Mouse (Mus musculus) CH12.LX (cell line): Measurements from ENCODE around the gene Syt6. TPM values are rescaled to one million over a fixed set of nuclear protein-coding genes. Genes with fewer than 3 reads are reported as not detected.

Source experiments
- DNase-seq: peaks from one replicate; pipeline ENCODE4 v3.0.0-alpha.2; 2013; ENCODE audit errors: extremely low read depth
- H3K27ac ChIP-seq: 2 replicates; pipeline ENCODE4 v1.5.1; 2012; ENCODE audit warnings: low read depth, mild to moderate bottlenecking, control low read depth, moderate library complexity; ENCODE audit not compliant: insufficient read depth
- H3K27me3 ChIP-seq: replicated peaks from 2 replicates; pipeline ENCODE3; 2012; ENCODE audit warnings: inconsistent platforms
- H3K36me3 ChIP-seq, 2 experiments: replicated peaks in 1 of 2; 2 replicates each; pipeline versions ENCODE3 to v1.6.1; 2012; ENCODE audit warnings: inconsistent platforms in 1 of 2, low read length in 1 of 2, mild to moderate bottlenecking in 1 of 2, mixed read lengths in 1 of 2, moderate library complexity in 1 of 2; ENCODE audit not compliant: control insufficient read depth in 1 of 2, insufficient read depth in 1 of 2
- H3K4me1 ChIP-seq, 2 experiments: 2 replicates each; pipeline ENCODE4 v1.6.1; 2012; ENCODE audit warnings: inconsistent platforms in 1 of 2, moderate library complexity in 1 of 2; ENCODE audit not compliant: insufficient read depth in 2 of 2, control insufficient read depth in 1 of 2
- H3K4me2 ChIP-seq: 2 replicates; pipeline ENCODE4 v1.6.1; 2012; ENCODE audit warnings: low read depth, mild to moderate bottlenecking, control low read depth; ENCODE audit not compliant: poor library complexity, insufficient read depth, severe bottlenecking
- H3K4me3 ChIP-seq, 3 experiments: fragments of 150-350 bp in 1 of 3; sonication (generic) in 1 of 3; replicated peaks in 1 of 3; 2 replicates each; pipeline versions ENCODE3 to v1.5.1; 2011 to 2012; ENCODE audit warnings: low read depth in 2 of 3, low read length in 2 of 3, mild to moderate bottlenecking in 2 of 3, moderate library complexity in 2 of 3, control low read depth in 1 of 3, improper control_type of control experiment in 1 of 3, inconsistent platforms in 1 of 3, mixed read lengths in 1 of 3; ENCODE audit not compliant: poor library complexity in 1 of 3
- H3K79me2 ChIP-seq: replicated peaks from 2 replicates; pipeline ENCODE4 v1.6.1; 2012; ENCODE audit warnings: mild to moderate bottlenecking, moderate library complexity; ENCODE audit not compliant: control insufficient read depth, poor library complexity, insufficient read depth, severe bottlenecking; ENCODE audit errors: extremely low read depth
- H3K9ac ChIP-seq: 2 replicates; pipeline ENCODE4 v1.6.1; 2012; ENCODE audit warnings: low read depth, mild to moderate bottlenecking, control low read depth, moderate library complexity; ENCODE audit not compliant: insufficient read depth
- H3K9me3 ChIP-seq: replicated peaks from 2 replicates; pipeline ENCODE3; 2012; ENCODE audit warnings: low read length, inconsistent platforms, mixed read lengths
- BHLHE40 ChIP-seq: IDR thresholded peaks from 2 replicates; pipeline ENCODE4 v1.6.1; 2011; ENCODE audit warnings: mild to moderate bottlenecking, low read depth, low read length, improper control_type of control experiment
- CTCF ChIP-seq, 2 experiments: IDR thresholded peaks in 1 of 2; conservative IDR thresholded peaks in 1 of 2; 2 replicates each; pipeline ENCODE4 v1.5.1; 2011 to 2012; ENCODE audit warnings: low read depth in 2 of 2, low read length in 2 of 2, improper control_type of control experiment in 1 of 2, inconsistent platforms in 1 of 2, mild to moderate bottlenecking in 1 of 2, moderate library complexity in 1 of 2
- E2F4 ChIP-seq: IDR thresholded peaks from 2 replicates; pipeline ENCODE4 v1.6.1; 2011; ENCODE audit warnings: low read depth, low read length, improper control_type of control experiment; ENCODE audit not compliant: insufficient replicate concordance
- GABPA ChIP-seq: IDR thresholded peaks from 2 replicates; pipeline ENCODE4 v1.6.1; 2012; ENCODE audit warnings: low read depth, low read length, improper control_type of control experiment, inconsistent platforms; ENCODE audit not compliant: insufficient replicate concordance
- HCFC1 ChIP-seq: IDR thresholded peaks from 2 replicates; pipeline ENCODE4 v1.6.1; 2012; ENCODE audit warnings: low read depth, mild to moderate bottlenecking, inconsistent platforms, low read length, improper control_type of control experiment
- IRF4 ChIP-seq: IDR thresholded peaks from 2 replicates; pipeline ENCODE4 v1.6.1; 2014; ENCODE audit warnings: low read depth, mild to moderate bottlenecking, inconsistent platforms, low read length, improper control_type of control experiment
- KAT2A ChIP-seq: IDR thresholded peaks from 2 replicates; pipeline ENCODE4 v1.6.1; 2012; ENCODE audit warnings: low read length, improper control_type of control experiment, inconsistent platforms; ENCODE audit not compliant: insufficient replicate concordance
- MAFK ChIP-seq: IDR thresholded peaks from 2 replicates; pipeline ENCODE4 v1.6.1; 2011; ENCODE audit warnings: low read length, improper control_type of control experiment; ENCODE audit not compliant: insufficient replicate concordance
- MAX ChIP-seq: IDR thresholded peaks from 2 replicates; pipeline ENCODE4 v1.6.1; 2011; ENCODE audit warnings: low read length, improper control_type of control experiment
- MAZ ChIP-seq: IDR thresholded peaks from 2 replicates; pipeline ENCODE4 v1.6.1; 2012; ENCODE audit warnings: low read depth, mild to moderate bottlenecking, inconsistent platforms, low read length, improper control_type of control experiment, moderate library complexity
- MEF2A ChIP-seq: IDR thresholded peaks from 2 replicates; pipeline ENCODE4 v1.6.1; 2014; ENCODE audit warnings: low read depth, mild to moderate bottlenecking, inconsistent platforms, low read length, improper control_type of control experiment, borderline replicate concordance
- MXI1 ChIP-seq: IDR thresholded peaks from 2 replicates; pipeline ENCODE4 v1.6.1; 2011; ENCODE audit warnings: mild to moderate bottlenecking, low read depth, low read length, improper control_type of control experiment
- NRF1 ChIP-seq: IDR thresholded peaks from 2 replicates; pipeline ENCODE4 v1.6.1; 2014; ENCODE audit warnings: low read depth, mild to moderate bottlenecking, inconsistent platforms, low read length, improper control_type of control experiment, moderate library complexity
- RAD21 ChIP-seq: IDR thresholded peaks from 2 replicates; pipeline ENCODE4 v1.6.1; 2011; ENCODE audit warnings: low read depth, mild to moderate bottlenecking, low read length, improper control_type of control experiment, moderate library complexity
- RCOR1 ChIP-seq: conservative IDR thresholded peaks from 2 replicates; pipeline ENCODE4 v1.6.1; 2012; ENCODE audit warnings: low read depth, mild to moderate bottlenecking, inconsistent platforms, low read length, improper control_type of control experiment
- SIN3A ChIP-seq: IDR thresholded peaks from 2 replicates; pipeline ENCODE4 v1.6.1; 2012; ENCODE audit warnings: low read length, improper control_type of control experiment, inconsistent platforms
- SMC3 ChIP-seq: IDR thresholded peaks from 2 replicates; pipeline ENCODE4 v1.6.1; 2011; ENCODE audit warnings: low read depth, low read length, improper control_type of control experiment
- TBP ChIP-seq: conservative IDR thresholded peaks from 2 replicates; pipeline ENCODE4 v1.6.1; 2011; ENCODE audit warnings: low read depth, low read length, improper control_type of control experiment
- TCF12 ChIP-seq: IDR thresholded peaks from 2 replicates; pipeline ENCODE4 v1.6.1; 2014; ENCODE audit warnings: low read depth, mild to moderate bottlenecking, inconsistent platforms, low read length, improper control_type of control experiment
- UBTF ChIP-seq: IDR thresholded peaks from 2 replicates; pipeline ENCODE4 v1.6.1; 2012; ENCODE audit warnings: low read depth, mild to moderate bottlenecking, inconsistent platforms, low read length, improper control_type of control experiment, moderate library complexity
- USF1 ChIP-seq: IDR thresholded peaks from 2 replicates; pipeline ENCODE4 v1.6.1; 2014; ENCODE audit warnings: low read depth, mild to moderate bottlenecking, inconsistent platforms, low read length, improper control_type of control experiment
- ZC3H11A ChIP-seq: IDR thresholded peaks from 2 replicates; pipeline ENCODE4 v1.6.1; 2012; ENCODE audit warnings: low read depth, mild to moderate bottlenecking, inconsistent platforms, low read length, improper control_type of control experiment
- dilution Hi-C: fragments of 300-500 bp; cut with MboI; formaldehyde crosslinking; loops from 2 replicates; pipeline ENCODE4 v1.14.3; 2020; ENCODE audit warnings: low sequenced_read_pairs; ENCODE audit not compliant: extremely low pct_unique_long_range_greater_than_20kb, extremely low pct_ligation_motif_present
- in situ Hi-C: fragments of 300-500 bp; cut with MboI; formaldehyde crosslinking; loops from 3 replicates; pipeline ENCODE4 v1.14.3; 2019; ENCODE audit warnings: low sequenced_read_pairs, low pct_ligation_motif_present, low pct_unique_long_range_greater_than_20kb, mixed read lengths
- polyA plus RNA-seq: library from polyadenylated mRNA; unstranded; fragments of >175 nt; gene quantifications from 2 replicates; pipeline ENCODE4 v1.2.1, GENCODE M21; 2012; ENCODE audit warnings: low read depth; ENCODE audit not compliant: insufficient read length
- total RNA-seq, 2 experiments: library from RNA; depleted of rRNA; stranded (reverse); fragments of 300-350 nt in 1 of 2; fragments of >200 nt in 1 of 2; gene quantifications; 2 replicates each; pipeline ENCODE4 v1.2.3; 2012 to 2014

Syt6 gene
- total and polyA plus RNA-seq, 3 experiments: not detected

DNA sequence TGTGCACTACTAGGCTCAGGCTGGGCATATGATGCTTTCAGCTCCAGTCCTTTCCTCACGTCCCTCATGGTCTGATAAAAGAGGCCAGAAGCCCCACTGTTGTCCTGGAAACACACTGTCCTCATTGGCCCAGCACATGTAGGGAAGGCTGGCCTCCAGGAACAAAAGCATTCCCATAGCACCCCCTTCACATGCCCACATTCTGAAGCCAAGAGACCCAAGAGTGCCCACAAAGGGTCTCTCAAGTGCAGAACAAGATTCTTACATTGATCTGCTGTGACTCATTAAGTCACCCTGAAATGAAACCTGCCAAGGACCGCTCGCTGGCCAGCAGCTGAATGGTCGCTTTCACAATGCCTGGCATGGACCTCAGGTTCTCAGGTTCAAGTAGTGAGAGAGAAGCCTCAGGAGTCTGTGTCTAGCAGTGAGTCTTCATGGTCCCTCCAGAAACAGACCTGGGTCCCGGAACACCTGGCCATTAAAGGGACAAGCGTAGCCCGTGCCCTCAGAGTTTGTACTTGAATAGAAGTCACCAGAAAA lies 20.3 kb downstream of the Syt6 start:
- H3K9ac ChIP-seq: no peak overlapping the region
- in situ Hi-C loops: no loop called here
- TF ChIP-seq KAT2A: no peak
- TF ChIP-seq CTCF (conservative IDR thresholded peaks at IDR 0.05 in 1 of 2, IDR thresholded peaks at IDR 0.05 in 1 of 2; ENCODE audit: low read depth in 2 of 2, low read length in 2 of 2): no peak
- TF ChIP-seq BHLHE40: no peak
- no peak for TF ChIP-seq MXI1
- no peak for TF ChIP-seq MAFK
- TF ChIP-seq MAX: no peak
- TF ChIP-seq NRF1: no peak
- TF ChIP-seq MEF2A: no peak
- no peak for TF ChIP-seq USF1
- no peak for TF ChIP-seq E2F4
- TF ChIP-seq SIN3A: no peak
- no peak for TF ChIP-seq TBP
- TF ChIP-seq RAD21: no peak
- no peak for TF ChIP-seq UBTF
- TF ChIP-seq SMC3: no peak
- TF ChIP-seq GABPA: no peak
- TF ChIP-seq IRF4: no peak
- no peak for TF ChIP-seq TCF12
- no peak for TF ChIP-seq HCFC1
- no peaks in the 10 kb centered on the region for H3K36me3 ChIP-seq
- H3K27ac ChIP-seq: no peak overlapping the region
- DNase-seq: no peak
- no peaks in the 10 kb centered on the region for H3K9me3 ChIP-seq
- H3K79me2 ChIP-seq: no peaks in the 10 kb centered on the region
- no peak overlapping the region for H3K4me3 ChIP-seq
- peaks cover 0 to 8% of the 10 kb centered on the region in 2 experiments; a peak in 2 of 4 replicates for H3K4me1 ChIP-seq
- peaks cover 2% of the 10 kb centered on the region for H3K27me3 ChIP-seq
- dilution Hi-C loops: no loop called here
- no peak overlapping the region for H3K4me2 ChIP-seq

- in situ Hi-C loops: no loop called here
- no peak overlapping the region for H3K27ac ChIP-seq
These were observed 22.6 kb downstream of the Syt6 start for GRCm38 (mm10) chr3:103597586-103597985.

More at GRCm38 (mm10) chr3:103597586-103597985, 22.6 kb downstream of the Syt6 start:
- TF ChIP-seq MAZ: no peak
- TF ChIP-seq SIN3A: no peak
- no peak for TF ChIP-seq MEF2A
- TF ChIP-seq ZC3H11A: no peak
- TF ChIP-seq RCOR1: no peak
- no peak for TF ChIP-seq SMC3
- Histone ChIP-seq H3K4me3 (no peak overlapping the region), H3K79me2 (no peaks in the 10 kb centered on the region), H3K9ac (no peak overlapping the region), H3K4me2 (no peak overlapping the region), H3K27me3 (peaks cover 2% of the 10 kb centered on the region), H3K9me3 (no peaks in the 10 kb centered on the region), H3K4me1 (peaks cover 3 to 8% of the 10 kb centered on the region in 2 experiments; a peak in 2 of 4 replicates), H3K36me3 (no peaks in the 10 kb centered on the region)
- dilution Hi-C loops: no loop called here
- DNase-seq: no peak
